Mouse (Mus musculus) G1E (cell line): ENCODE measurements around the gene 4930562C15Rik.

Experiments used
- CTCF ChIP-seq: IDR thresholded peaks from 2 replicates; pipeline ENCODE4 v1.5.1; 2012; ENCODE audit warnings: low read depth, low read length, inconsistent platforms, mixed read lengths
- GATA1 ChIP-seq: IDR thresholded peaks from 2 replicates; pipeline ENCODE4 v1.6.1; 2012; ENCODE audit warnings: borderline replicate concordance, low read length, inconsistent platforms, mixed read lengths
- POLR2AphosphoS5 ChIP-seq: IDR thresholded peaks from 2 replicates; pipeline ENCODE4 v1.6.1; 2012; ENCODE audit warnings: low read depth, low read length, inconsistent platforms; ENCODE audit not compliant: insufficient replicate concordance
- TAL1 ChIP-seq: conservative IDR thresholded peaks from 2 replicates; pipeline ENCODE4 v1.6.1; 2012; ENCODE audit warnings: low read depth, low read length, inconsistent platforms, mixed read lengths

DNA sequence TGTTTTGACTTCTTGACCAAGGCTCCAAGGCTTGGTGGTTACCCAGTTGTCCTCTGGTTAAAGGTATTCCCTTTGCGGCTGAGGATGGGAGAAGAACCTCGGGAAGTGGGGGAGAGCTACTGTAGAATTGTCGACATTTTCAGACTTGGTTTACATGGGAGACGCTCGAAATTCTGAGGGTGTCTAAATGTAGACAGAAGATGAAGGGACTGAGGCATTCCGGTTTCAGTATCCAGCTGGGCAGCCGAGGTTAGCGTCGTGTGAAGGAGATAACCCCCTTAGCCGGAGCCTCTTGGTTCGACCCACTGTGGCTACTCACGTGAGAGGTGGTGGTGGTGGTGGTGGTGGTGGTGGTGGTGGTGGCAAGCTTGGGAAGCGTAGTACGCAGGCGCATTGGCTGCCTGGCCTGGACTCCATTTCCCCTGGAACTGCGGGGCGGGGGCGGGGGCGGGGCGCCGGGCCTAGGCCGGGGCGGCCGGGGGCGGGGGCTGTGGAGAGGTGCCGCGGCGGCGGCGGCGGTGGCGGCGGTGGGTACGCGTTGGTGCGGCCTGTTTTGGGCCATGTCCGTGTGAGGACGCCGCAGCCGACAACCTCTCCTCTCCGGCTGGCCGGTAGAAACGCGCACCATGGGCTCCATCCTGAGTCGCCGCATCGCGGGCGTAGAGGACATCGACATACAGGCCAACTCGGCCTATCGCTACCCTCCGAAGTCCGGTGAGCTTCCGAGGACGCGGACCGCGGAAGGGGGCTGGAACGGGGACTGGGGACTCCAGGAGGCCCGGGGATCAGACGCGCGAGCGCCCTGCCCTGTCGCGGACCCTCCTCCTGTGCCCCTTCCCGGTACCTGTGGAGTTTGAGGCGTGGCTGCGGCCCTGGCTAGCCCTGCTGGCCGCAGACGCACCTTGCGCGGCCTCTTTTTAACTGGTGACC is 50.8 kb downstream of the 4930562C15Rik start, which contains the start of gene Mgrn1:
- TF ChIP-seq CTCF (no peak), TAL1 (no peak), GATA1 (no peak), POLR2AphosphoS5 (no peak)
